Mouse (Mus musculus): Measurements from ENCODE around the gene Fzd10. TPM values are rescaled to one million over a fixed set of nuclear protein-coding genes. Genes with fewer than 3 reads are reported as not detected.

Fzd10 gene
- total and polyA plus RNA-seq, 3 experiments: not detected

DNA sequence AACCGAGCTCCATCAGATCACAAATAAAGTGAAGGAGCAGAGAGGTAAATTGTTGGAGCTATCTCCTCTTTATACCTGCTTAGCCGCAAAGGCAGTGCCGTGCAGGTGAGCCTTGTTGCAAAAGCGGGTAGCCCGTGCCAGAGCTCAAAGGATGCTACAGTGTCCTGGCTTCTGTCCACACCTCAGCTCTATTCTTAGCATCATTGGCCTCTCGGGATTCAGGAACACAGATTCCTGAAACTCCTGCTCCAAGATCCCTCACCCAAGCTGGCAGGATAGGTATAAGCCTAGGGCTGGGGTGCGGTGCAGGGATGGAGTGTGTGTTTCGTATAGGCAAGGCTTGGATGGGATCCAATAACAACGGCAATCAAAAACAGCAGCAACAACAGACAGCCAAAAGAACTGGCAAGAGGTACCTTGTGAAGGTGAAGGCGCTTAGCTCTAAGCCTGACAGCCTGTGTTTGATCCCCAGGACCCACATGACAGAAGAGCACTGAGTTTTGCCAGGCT is 46.6 kb downstream of the Fzd10 start:
- H3K9me3 ChIP-seq (replicated peaks; ENCODE audit: insufficient read depth, low read length): no peaks in the 10 kb centered on the region
- no peak overlapping the region for H3K27ac ChIP-seq (ENCODE audit: control insufficient read depth, low read depth, low read length)
- TF ChIP-seq POLR2A (IDR thresholded peaks at IDR 0.05; ENCODE audit: control insufficient read depth in 1 of 2, insufficient read depth in 1 of 2, low read depth in 1 of 2, low read length in 2 of 2, poor library complexity in 1 of 2): no peak
- no peak for TF ChIP-seq CTCF (IDR thresholded peaks at IDR 0.05 in 2 of 3, conservative IDR thresholded peaks at IDR 0.05 in 1 of 3; ENCODE audit: control insufficient read depth in 1 of 3, insufficient read depth in 1 of 3, low read depth in 2 of 3, low read length in 3 of 3, poor library complexity in 1 of 3, severe bottlenecking in 1 of 3)
- TF ChIP-seq RAD21 (IDR thresholded peaks at IDR 0.05; ENCODE audit: low read depth, low read length): no peak
- no peak for TF ChIP-seq TBP (IDR thresholded peaks at IDR 0.05; ENCODE audit: low read depth, low read length)
- no peaks in the 10 kb centered on the region for H3K27me3 ChIP-seq (ENCODE audit: control insufficient read depth in 1 of 2, insufficient read depth in 2 of 2, low read length in 2 of 2)
- H3K36me3 ChIP-seq (ENCODE audit: control insufficient read depth in 1 of 2, insufficient read depth in 2 of 2, low read length in 2 of 2): no peaks in the 10 kb centered on the region
- no peaks in the 10 kb centered on the region for H3K4me1 ChIP-seq (ENCODE audit: control insufficient read depth in 1 of 2, insufficient read depth in 2 of 2, low read length in 2 of 2)
- H3K9ac ChIP-seq (ENCODE audit: control insufficient read depth, low read depth, low read length, poor library complexity, severe bottlenecking): no peak overlapping the region
- DNase-seq (ENCODE audit: low read depth, low spot score): no peak
- H3K4me3 ChIP-seq (ENCODE audit: control insufficient read depth in 1 of 2, insufficient read depth in 1 of 2, low read depth in 2 of 2, low read length in 2 of 2): no peak overlapping the region
- no peaks in the 10 kb centered on the region for H3K79me2 ChIP-seq (ENCODE audit: control insufficient read depth, insufficient read depth, low read length, poor library complexity)

- no peaks in the 10 kb centered on the region for H3K36me3 ChIP-seq (ENCODE audit: control insufficient read depth in 1 of 2, insufficient read depth in 2 of 2, low read length in 2 of 2)
- no peak overlapping the region for H3K9ac ChIP-seq (ENCODE audit: control insufficient read depth, low read depth, low read length, poor library complexity, severe bottlenecking)
- H3K4me3 ChIP-seq (ENCODE audit: control insufficient read depth in 1 of 2, insufficient read depth in 1 of 2, low read depth in 2 of 2, low read length in 2 of 2): no peak overlapping the region
- no peak overlapping the region for H3K27ac ChIP-seq (ENCODE audit: control insufficient read depth, low read depth, low read length)
- H3K9me3 ChIP-seq (replicated peaks; ENCODE audit: insufficient read depth, low read length): no peaks in the 10 kb centered on the region
- no peak for DNase-seq (ENCODE audit: low read depth, low spot score)
- H3K79me2 ChIP-seq (ENCODE audit: control insufficient read depth, insufficient read depth, low read length, poor library complexity): no peaks in the 10 kb centered on the region
- no peaks in the 10 kb centered on the region for H3K27me3 ChIP-seq (ENCODE audit: control insufficient read depth in 1 of 2, insufficient read depth in 2 of 2, low read length in 2 of 2)
- TF ChIP-seq BHLHE40 (IDR thresholded peaks at IDR 0.05; ENCODE audit: borderline replicate concordance, low read depth, low read length): no peak
- no peak for TF ChIP-seq MAZ (IDR thresholded peaks at IDR 0.05; ENCODE audit: low read depth, low read length)
- TF ChIP-seq POLR2AphosphoS5 (IDR thresholded peaks at IDR 0.05; ENCODE audit: borderline replicate concordance, low read depth, low read length): no peak
- no peak for TF ChIP-seq ELF1 (IDR thresholded peaks at IDR 0.05; ENCODE audit: low read depth, low read length)
- no peaks in the 10 kb centered on the region for H3K4me1 ChIP-seq (ENCODE audit: control insufficient read depth in 1 of 2, insufficient read depth in 2 of 2, low read length in 2 of 2)
Observed at GRCm38 (mm10) chr5:128649336-128649897, 48.8 kb downstream of the Fzd10 start.

Other genes with a start within 250 kb of the Fzd10 start
- gene Tmem132d, start 167.8 kb upstream of the Fzd10 start, total RNA-seq (2012; rRNA removed): not detected in 2 replicates
- not detected for gene Tmem132d, start 167.8 kb upstream of the Fzd10 start, polyA plus RNA-seq (2012; ENCODE audit: insufficient read depth in 1 of 2, insufficient read length in 2 of 2, low read depth in 1 of 2, low replicate concordance in 2 of 2, missing spikeins in 1 of 2)
- gene Piwil1, start 101.7 kb downstream of the Fzd10 start, total RNA-seq (2012; rRNA removed): not detected in 2 replicates
- gene Piwil1, start 101.7 kb downstream of the Fzd10 start, polyA plus RNA-seq (2012; ENCODE audit: insufficient read depth in 1 of 2, insufficient read length in 2 of 2, low read depth in 1 of 2, low replicate concordance in 2 of 2, missing spikeins in 1 of 2): not detected

Measured in MEL (cell line).